Mouse (Mus musculus) embryonic fibroblast, embryonic 13.5 days (primary cell): Measurements from ENCODE around the gene Mib2. TPM values are rescaled to one million over a fixed set of nuclear protein-coding genes. Genes with fewer than 3 reads are reported as not detected.
"Not testable (repeated sequence)": the region's sequence is repeated elsewhere in the genome, so short reads cannot be mapped to it uniquely, and the experiment has no call there.

Experiments used
- H3K27ac ChIP-seq: 2 replicates; pipeline ENCODE4 v1.5.1; 2012; ENCODE audit warnings: low read length, control low read depth, inconsistent platforms; ENCODE audit not compliant: insufficient read depth
- H3K4me1 ChIP-seq: 2 replicates; pipeline ENCODE4 v1.6.1; 2011; ENCODE audit warnings: low read length; ENCODE audit not compliant: control insufficient read depth, insufficient read depth
- H3K4me3 ChIP-seq: 2 replicates; pipeline ENCODE4 v1.5.1; 2011; ENCODE audit warnings: mild to moderate bottlenecking, control low read depth, low read length; ENCODE audit not compliant: insufficient read depth
- CTCF ChIP-seq: IDR thresholded peaks from 2 replicates; pipeline ENCODE4 v1.5.1; 2011; ENCODE audit warnings: mild to moderate bottlenecking, control low read depth, low read length, moderate library complexity, borderline replicate concordance; ENCODE audit not compliant: insufficient read depth
- POLR2A ChIP-seq: IDR thresholded peaks from 2 replicates; pipeline ENCODE4 v1.6.1; 2011; ENCODE audit warnings: low read depth, mild to moderate bottlenecking, control low read depth, low read length, moderate library complexity
- polyA plus RNA-seq: library from polyadenylated mRNA; stranded (reverse); fragments of >200 nt; gene quantifications from 2 replicates; pipeline ENCODE4 v1.2.4, GENCODE M21; 2011; ENCODE audit warnings: low read depth; ENCODE audit not compliant: missing spikeins, insufficient read length

Mib2 gene
- polyA plus RNA-seq, 1 experiment = 21.1 TPM

DNA sequence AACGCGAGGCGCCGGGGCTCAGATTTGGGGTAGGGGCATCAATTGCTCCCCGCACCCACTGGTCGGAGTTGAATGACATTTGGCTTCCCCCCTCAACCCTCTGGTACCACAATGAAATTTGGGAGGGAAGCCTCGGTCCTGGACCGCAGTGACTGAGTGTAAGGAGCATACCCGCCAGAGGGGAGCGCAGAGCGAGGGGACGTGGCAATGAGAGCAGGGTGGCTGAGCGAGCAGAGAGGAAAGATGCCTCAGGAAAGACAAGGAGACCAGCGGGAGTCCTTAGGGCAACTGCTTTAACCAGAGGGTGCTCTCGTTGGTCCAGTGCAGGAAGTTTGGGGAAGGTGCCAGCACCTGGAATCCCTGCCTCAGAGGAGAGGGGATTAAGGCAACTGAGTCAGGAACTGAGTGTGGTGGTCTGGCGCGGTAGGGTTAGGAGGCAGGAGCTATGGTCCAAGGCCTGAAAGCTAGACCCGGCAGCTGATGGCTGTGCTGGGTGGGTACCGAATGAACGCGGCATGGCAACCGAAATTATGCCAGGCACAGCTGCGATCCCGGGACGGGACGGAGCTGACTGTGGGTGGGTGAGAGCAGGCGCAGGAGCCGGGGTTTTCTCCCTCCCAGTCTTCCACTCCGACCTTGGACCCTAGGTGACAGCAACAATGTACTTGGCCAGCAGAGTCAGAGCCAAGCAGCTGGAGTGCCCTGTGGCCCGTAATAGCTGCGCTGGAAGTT, 15.4 kb downstream of the Mib2 start:
- H3K4me1 ChIP-seq = no peaks in the 10 kb centered on the region; the same call in none of the 2 replicates
- H3K4me3 ChIP-seq = peak overlapping the region; percentile 33; the same call in 1 of the 2 replicates
- peak; percentile 46 for TF ChIP-seq POLR2A
- peak; percentile 52; the same call in 1 of the 2 replicates for TF ChIP-seq CTCF
- H3K27ac ChIP-seq = peak overlapping the region; percentile 72

DNA sequence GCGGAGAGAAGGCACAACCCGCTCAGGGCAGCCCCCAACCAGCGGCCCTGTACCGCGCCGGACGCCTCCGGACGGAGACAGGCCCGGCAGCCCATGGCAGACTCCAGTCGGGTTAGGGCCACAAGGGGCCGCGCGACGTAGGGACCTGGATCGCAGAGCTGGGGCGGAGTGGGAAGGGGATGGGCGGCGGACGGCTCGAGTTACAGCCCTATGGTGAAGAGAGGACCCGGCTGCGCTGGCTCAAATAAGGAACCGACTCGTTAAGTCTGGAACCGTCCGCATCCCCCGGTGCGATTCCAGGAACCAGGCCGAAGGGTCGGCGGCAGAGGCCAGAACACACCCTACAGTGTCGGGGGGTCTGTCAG, 15.9 kb downstream of the Mib2 start, which contains the start of gene Mmp23:
Gene Mmp23 (minus strand): TSS at position 299 of the 365 bp plus-strand sequence.
- Histone ChIP-seq H3K4me1 (no peaks in the 10 kb centered on the region; the same call in none of the 2 replicates), H3K27ac (peak within 1 kb of the TSS; percentile 72), H3K4me3 (peak within 1 kb of the TSS; percentile 33)
- TF ChIP-seq CTCF (no peak), POLR2A (peak; percentile 68)

DNA sequence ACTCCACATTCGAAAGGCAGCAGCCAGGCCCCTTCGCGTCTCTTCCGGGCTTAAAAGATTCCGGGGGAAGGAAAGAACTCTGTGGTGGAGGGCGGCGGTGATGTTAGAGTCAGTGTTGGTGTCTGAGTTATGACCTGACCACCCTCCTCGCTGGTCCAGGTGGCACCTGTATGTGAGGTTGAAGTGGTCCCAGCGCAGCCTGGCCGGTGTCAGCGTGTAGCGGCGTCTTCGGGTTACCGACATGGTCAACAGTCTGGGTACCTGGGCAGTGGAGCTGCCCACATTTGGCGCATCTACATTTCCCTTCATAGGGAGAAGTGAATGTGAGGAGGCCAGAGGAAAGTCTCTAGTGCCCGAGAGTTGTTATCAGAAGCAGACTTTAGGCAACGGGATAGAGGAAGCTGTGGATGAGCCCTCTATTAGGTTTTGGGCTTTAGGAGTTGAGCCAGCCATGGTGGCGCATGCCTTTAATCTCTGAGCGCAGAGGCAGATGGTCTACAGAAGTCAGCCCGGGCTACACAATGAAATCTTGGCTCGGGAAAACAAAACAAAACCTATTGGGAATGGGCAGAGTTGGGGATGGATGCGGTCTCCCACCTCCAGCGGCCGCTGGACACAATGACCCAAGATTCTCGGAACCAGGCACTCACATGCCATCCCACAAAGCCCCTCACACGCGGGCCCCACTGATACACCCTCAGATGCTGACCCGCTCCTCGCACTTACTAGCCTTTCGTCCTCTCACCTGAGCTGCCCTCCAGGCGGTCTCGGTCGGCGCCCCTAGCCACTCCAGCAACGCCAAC, 16.5 kb downstream of the Mib2 start:
- peak overlapping the region; percentile 72 for H3K27ac ChIP-seq
- TF ChIP-seq POLR2A (no peak), CTCF (no peak)
- peak overlapping the region; percentile 33 for H3K4me3 ChIP-seq
- H3K4me1 ChIP-seq = no peaks in the 10 kb centered on the region; the same call in none of the 2 replicates

DNA sequence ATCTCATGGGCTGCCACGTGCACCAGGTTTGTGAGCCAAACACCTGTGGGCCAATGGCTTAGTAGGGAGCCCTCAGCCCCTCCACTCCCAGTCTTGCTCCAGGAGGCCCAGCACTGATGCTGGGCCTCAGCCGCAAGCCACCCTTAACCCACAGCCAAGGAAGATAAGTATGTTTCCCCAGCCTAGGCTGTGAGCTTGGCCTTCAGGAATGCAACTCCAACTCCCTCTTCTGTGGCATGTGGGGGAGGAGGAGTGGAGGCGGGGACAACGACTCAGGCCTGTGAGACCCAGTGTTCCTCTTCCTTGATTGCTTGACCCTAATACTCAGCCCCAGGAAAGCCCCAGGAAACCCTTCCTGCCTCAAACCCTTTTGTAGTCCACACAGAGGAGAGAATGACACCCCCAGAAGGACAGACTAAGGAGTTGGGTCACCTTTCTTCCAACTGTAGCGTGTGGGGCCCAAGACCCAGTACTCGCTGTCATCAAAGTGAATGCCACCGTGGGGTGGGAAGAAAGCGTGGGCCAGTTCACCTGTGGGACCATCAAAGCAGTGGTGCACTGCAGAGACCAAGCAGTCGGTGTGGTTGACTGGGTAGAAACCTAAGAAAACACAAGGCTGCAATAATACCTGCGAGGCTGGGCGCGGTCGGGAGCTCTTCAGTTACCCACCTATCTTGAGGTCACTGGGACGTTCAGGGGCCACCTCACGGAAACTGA, 17.3 kb downstream of the Mib2 start:
- Histone ChIP-seq H3K4me1 (no peaks in the 10 kb centered on the region; the same call in none of the 2 replicates), H3K4me3 (0 out of 2 replicates have a peak overlapping the region, but pooled peaks have one; percentile 33), H3K27ac (peak overlapping the region; percentile 72)
- TF ChIP-seq CTCF (no peak), POLR2A (0 out of 2 replicates have a peak, but pooled peaks have one; percentile 45)

DNA sequence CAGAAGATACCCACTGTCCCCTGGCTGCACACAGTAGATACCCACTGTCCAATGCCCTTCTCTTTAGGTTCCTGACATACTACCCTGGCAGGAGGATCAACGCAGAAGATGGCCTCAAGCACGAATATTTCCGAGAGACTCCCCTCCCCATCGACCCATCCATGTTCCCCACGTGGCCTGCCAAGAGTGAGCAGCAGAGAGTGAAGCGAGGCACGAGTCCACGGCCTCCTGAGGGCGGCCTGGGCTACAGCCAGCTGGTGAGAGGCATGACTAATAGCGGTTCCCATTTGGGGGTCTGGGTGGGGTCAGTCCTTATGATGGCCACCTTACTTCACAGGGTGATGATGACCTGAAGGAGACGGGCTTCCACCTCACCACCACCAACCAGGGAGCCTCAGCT, 19.6 kb downstream of the Mib2 start:
- Histone ChIP-seq H3K27ac (no peak overlapping the region), H3K4me3 (no peak overlapping the region), H3K4me1 (no peaks in the 10 kb centered on the region; the same call in none of the 2 replicates)
- TF ChIP-seq CTCF = no peak
- no peak for TF ChIP-seq POLR2A

DNA sequence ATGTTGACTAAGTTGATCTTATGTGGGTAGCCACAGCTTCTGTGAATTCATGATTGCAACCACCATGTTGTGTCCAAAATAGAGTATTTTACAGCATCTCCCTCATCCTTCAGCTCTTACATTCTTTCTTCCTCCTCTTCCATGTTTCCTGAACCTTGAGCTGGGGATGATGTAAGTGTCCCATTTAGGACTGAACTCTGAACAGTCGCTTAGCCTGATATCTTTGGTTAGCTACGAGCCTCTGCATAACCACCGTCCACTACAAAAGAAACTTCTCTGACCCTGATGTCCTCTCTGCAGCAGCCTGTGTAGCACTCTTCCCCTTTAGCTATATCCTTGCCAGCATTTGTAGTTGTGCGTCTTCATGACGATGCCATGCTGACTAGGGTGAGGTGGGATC, 23.3 kb downstream of the Mib2 start:
- H3K4me1 ChIP-seq = no peaks in the 10 kb centered on the region
- no peak overlapping the region for H3K4me3 ChIP-seq
- no peak overlapping the region for H3K27ac ChIP-seq
- TF ChIP-seq POLR2A (no peak), CTCF (no peak)

DNA sequence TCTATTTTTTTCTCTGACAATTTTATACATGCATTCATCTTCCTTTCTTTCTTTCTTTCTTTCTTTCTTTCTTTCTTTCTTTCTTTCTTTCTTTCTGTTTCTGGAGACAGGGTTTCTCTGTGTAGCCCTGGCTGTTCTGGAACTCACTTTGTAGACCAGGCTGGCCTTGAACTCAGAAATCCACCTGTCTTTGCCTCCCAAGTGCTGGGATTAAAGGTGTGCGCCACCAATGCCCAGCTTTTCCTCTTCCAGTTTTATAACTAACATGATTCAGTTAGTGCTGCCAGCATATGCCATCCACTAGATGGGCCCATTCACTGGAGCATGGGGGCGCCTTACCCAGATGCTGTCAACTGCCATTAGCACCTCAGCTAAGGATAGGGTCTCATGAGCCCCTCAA, 23.7 kb downstream of the Mib2 start, which contains the start of gene Gm10563:
Gene Gm10563 (minus strand): TSS at position 101 of the 400 bp plus-strand sequence.
- H3K4me1 ChIP-seq, H3K27ac ChIP-seq, H3K4me3 ChIP-seq: not testable (repeated sequence)

DNA sequence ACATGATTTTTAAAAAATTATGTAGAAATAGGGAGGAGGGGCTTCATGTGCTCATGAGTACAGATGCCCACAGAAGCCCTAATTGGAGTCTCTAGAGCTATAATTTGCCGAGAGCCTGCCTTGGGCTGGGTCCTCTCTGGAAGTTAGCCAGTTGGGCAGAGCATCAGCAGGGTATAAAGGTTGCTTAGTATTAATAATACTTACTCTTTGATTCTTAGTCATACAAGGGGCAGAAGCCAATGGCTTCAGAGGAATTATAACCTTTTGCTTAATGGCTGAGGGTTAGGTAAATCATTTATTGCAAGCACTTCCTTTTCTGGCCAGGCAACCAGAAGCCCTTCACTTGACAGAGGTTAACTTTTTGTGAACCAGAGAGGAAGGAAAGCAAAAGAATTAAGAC, 25.5 kb downstream of the Mib2 start:
- H3K4me3 ChIP-seq = no peak overlapping the region
- no peak overlapping the region for H3K27ac ChIP-seq
- H3K4me1 ChIP-seq = no peaks in the 10 kb centered on the region
- TF ChIP-seq POLR2A (no peak), CTCF (no peak)

DNA sequence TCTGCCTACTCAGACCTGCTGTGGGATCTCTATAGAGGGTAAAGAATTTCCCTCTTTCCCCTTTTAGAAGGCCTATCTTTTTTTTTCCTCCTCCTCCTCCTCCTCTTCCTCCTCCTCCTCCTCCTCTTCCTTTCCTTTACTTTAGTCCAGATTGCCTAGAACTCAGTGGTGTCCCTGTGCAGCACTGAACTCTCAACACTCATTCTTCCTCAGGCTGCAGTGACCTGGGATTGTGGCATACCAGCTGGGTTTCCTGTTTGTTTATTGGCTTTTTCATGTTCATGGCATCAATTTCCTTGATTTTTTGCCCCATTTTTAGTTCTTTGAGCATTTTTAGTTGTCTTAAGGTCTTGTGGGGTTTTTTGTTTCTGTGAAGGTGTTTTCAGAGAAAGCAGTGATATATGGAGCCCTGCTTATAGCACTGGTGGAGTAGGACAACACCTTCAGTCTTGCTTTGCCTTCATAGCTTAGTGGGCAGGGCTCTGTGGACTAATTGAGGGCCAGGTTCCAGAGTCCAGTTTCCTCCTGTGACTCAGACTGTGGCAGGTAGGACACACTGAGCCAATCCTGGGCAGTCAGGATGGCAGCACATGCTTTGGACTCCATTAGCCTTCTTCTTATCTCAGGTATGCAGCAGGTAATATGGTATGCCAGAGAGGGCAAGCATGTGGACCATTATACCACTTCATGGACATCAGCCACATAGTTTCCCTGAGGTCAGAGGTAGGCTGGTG, 33.1 kb downstream of the Mib2 start:
- Histone ChIP-seq H3K4me1 (no peaks in the 10 kb centered on the region), H3K4me3 (no peak overlapping the region), H3K27ac (no peak overlapping the region)
- no peak for TF ChIP-seq CTCF

DNA sequence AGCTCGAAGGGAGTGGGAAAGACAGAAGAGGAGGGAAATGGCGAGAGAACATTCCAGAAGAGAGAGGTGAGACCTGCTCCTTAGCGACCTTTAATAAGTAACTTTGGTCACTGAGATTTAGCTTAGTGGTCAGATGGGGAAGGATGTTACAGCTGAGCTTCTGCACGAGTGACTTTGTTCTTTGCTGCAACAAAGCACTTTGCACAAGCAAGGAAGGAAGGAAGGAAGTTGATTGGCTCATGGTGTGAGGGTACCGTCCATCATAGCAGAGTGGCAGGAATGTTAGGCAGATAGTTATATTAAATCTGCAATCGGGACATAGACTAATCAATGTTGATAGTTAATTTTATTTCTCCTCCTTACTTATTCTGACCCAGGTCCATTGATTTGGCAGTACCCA, 38.7 kb downstream of the Mib2 start:
- no peaks in the 10 kb centered on the region for H3K4me1 ChIP-seq
- TF ChIP-seq CTCF = no peak
- no peak for TF ChIP-seq POLR2A
- H3K27ac ChIP-seq = no peak overlapping the region
- H3K4me3 ChIP-seq = no peak overlapping the region
